Mouse (Mus musculus) left cerebral cortex, adult 2 months (tissue): ENCODE measurements around the gene Lce3d. TPM values are rescaled to one million over a fixed set of nuclear protein-coding genes. Genes with fewer than 3 reads are reported as not detected.

ENCODE experiments used
- DNase-seq, 2 experiments: peaks; one replicate each; pipeline ENCODE4 v3.0.0; 2021 to 2022; ENCODE audit warnings: low spot score in 2 of 2, mixed read lengths in 1 of 2; ENCODE audit errors: extremely low spot score in 1 of 2
- H3K27ac ChIP-seq: fragments of 200-600 bp; 2 replicates; pipeline ENCODE4 v1.8.1; 2022
- H3K4me3 ChIP-seq: fragments of 200-600 bp; 2 replicates; pipeline ENCODE4 v1.8.1; 2022
- CTCF ChIP-seq: fragments of 200-600 bp; IDR thresholded peaks from 2 replicates; pipeline ENCODE4 v1.8.1; 2022; ENCODE audit warnings: antibody characterized with exemption, mild to moderate bottlenecking, moderate library complexity
- intact Hi-C: fragments of 180-260 bp; cut with DNase I; formaldehyde crosslinking; loops from one replicate; pipeline ENCODE4 v1.15.1; 2025
- long read RNA-seq, 2 experiments: library from polyadenylated mRNA; stranded (forward); transcript quantifications; one replicate each; pipeline ENCODE4 v2.0.0; 2021; ENCODE audit warnings: borderline mapping rate in 2 of 2
- total RNA-seq, 2 experiments: library from RNA; stranded (reverse); gene quantifications; 2 replicates each; pipeline ENCODE4 v1.2.3; 2021

The Lce3d gene
- not detected for total RNA-seq
- long read RNA-seq, experiment 1, result 0 reads
- long read RNA-seq, experiment 2, result 0 reads

- intact Hi-C loops, result no loop called here
- no peak within 1 kb of the TSS for H3K4me3 ChIP-seq
- no peak for TF ChIP-seq CTCF
- no peak within 1 kb of the TSS for H3K27ac ChIP-seq
- DNase-seq, result no peak
Observed at GRCm38 (mm10) chr3:92957090-92957489, at the start of gene Lce3d. TSS of gene Lce3d (plus strand) at chr3:92957390.

GRCm38 (mm10) chr3:92907571-92907970 is 49.6 kb upstream of the Lce3d start:
- peak in 1 of 2 experiments; percentile 15 for DNase-seq

GRCm38 (mm10) chr3:92920364-92920763 is 36.8 kb upstream of the Lce3d start:
- peak; percentile 12 to 18 for DNase-seq

More at GRCm38 (mm10) chr3:92907571-92907970, 49.6 kb upstream of the Lce3d start:
- TF ChIP-seq CTCF, result peak; percentile 73
- H3K27ac ChIP-seq, result no peak overlapping the region
- H3K4me3 ChIP-seq, result no peak overlapping the region
- intact Hi-C loops, result loop anchor here (1.0 to 10.0 kb wide), 3 partner anchors 124 to 587 kb away; no protein-coding TSS in a partner anchor

GRCm38 (mm10) chr3:92926130-92926529 is 31.1 kb upstream of the Lce3d start, which contains the start of gene Lce3a:
TSS of gene Lce3a (minus strand) at chr3:92926230.
- no peak for DNase-seq
- Histone ChIP-seq H3K27ac (no peak within 1 kb of the TSS), H3K4me3 (no peak within 1 kb of the TSS)
- intact Hi-C loops, result no loop called here
- TF ChIP-seq CTCF, result no peak

More at GRCm38 (mm10) chr3:92920364-92920763, 36.8 kb upstream of the Lce3d start:
- intact Hi-C loops, result loop anchor here (5.0 kb wide), 1 partner anchor 112 kb away; no protein-coding TSS in a partner anchor
- H3K4me3 ChIP-seq, result no peak overlapping the region
- peak; percentile 47 for TF ChIP-seq CTCF
- no peak overlapping the region for H3K27ac ChIP-seq

- no peak for TF ChIP-seq CTCF
- intact Hi-C loops, result no loop called here
- Histone ChIP-seq H3K27ac (no peak within 1 kb of the TSS), H3K4me3 (no peak within 1 kb of the TSS)
- DNase-seq, result no peak
Observed at GRCm38 (mm10) chr3:92932679-92933078, 24.5 kb upstream of the Lce3d start, which contains the start of gene Lce3b. TSS of gene Lce3b (plus strand) at chr3:92932979.

GRCm38 (mm10) chr3:92944186-92944585 is 13.0 kb upstream of the Lce3d start, which contains the start of gene Lce3c:
TSS of gene Lce3c (plus strand) at chr3:92944486.
- DNase-seq, result no peak
- no peak for TF ChIP-seq CTCF
- intact Hi-C loops, result no loop called here
- H3K27ac ChIP-seq, result no peak within 1 kb of the TSS
- no peak within 1 kb of the TSS for H3K4me3 ChIP-seq

GRCm38 (mm10) chr3:92966761-92967160 is 9.6 kb downstream of the Lce3d start, which contains the start of gene Lce3e:
TSS of gene Lce3e (plus strand) at chr3:92967061.
- no peak for DNase-seq
- no peak for TF ChIP-seq CTCF
- Histone ChIP-seq H3K4me3 (no peak within 1 kb of the TSS), H3K27ac (no peak within 1 kb of the TSS)
- intact Hi-C loops, result no loop called here

GRCm38 (mm10) chr3:92978484-92978883 is 21.3 kb downstream of the Lce3d start:
- no peak overlapping the region for H3K27ac ChIP-seq
- H3K4me3 ChIP-seq, result no peak overlapping the region
- no peak for TF ChIP-seq CTCF
- DNase-seq, result no peak
- intact Hi-C loops, result no loop called here

GRCm38 (mm10) chr3:92991926-92992325 is 34.7 kb downstream of the Lce3d start, which contains the start of gene Lce3f:
TSS of gene Lce3f (plus strand) at chr3:92992226.
- intact Hi-C loops, result loop anchor here (10.0 kb wide), 1 partner anchor 237 kb away; the partner anchor contains the start of gene Lce1g
- H3K4me3 ChIP-seq, result no peak within 1 kb of the TSS
- DNase-seq, result no peak
- no peak for TF ChIP-seq CTCF
- no peak within 1 kb of the TSS for H3K27ac ChIP-seq

GRCm38 (mm10) chr3:92998691-92999090 is 41.5 kb downstream of the Lce3d start:
- intact Hi-C loops, result loop anchor here (5.0 to 10.0 kb wide), 2 partner anchors 34 to 244 kb away; partner anchors contain the start of gene Lce1g
- DNase-seq, result peak; percentile 64 to 80
- Histone ChIP-seq H3K4me3 (no peak overlapping the region), H3K27ac (no peak overlapping the region)
- peak; percentile 92 for TF ChIP-seq CTCF

GRCm38 (mm10) chr3:93000621-93001020 is 43.4 kb downstream of the Lce3d start:
- no peak overlapping the region for H3K27ac ChIP-seq
- no peak for DNase-seq
- H3K4me3 ChIP-seq, result no peak overlapping the region
- TF ChIP-seq CTCF, result no peak
- intact Hi-C loops, result no loop called here

GRCm38 (mm10) chr3:93002843-93003242 is 45.7 kb downstream of the Lce3d start:
- no peak for TF ChIP-seq CTCF
- intact Hi-C loops, result no loop called here
- Histone ChIP-seq H3K27ac (no peak overlapping the region), H3K4me3 (no peak overlapping the region)
- no peak for DNase-seq

Other genes starting within 250 kb of the Lce3d start
- gene Lce1e, start 248.3 kb upstream of the Lce3d start, total RNA-seq, result not detected
- not detected for gene Lce1f, start 237.0 kb upstream of the Lce3d start, total RNA-seq
- not detected for gene Gm38119, start 218.3 kb upstream of the Lce3d start, total RNA-seq
- gene Lce1g, start 205.1 kb upstream of the Lce3d start, total RNA-seq, result not detected
- not detected for gene Lce1h, start 192.3 kb upstream of the Lce3d start, total RNA-seq
- gene Lce1i, start 178.5 kb upstream of the Lce3d start, total RNA-seq, result not detected
- gene Lce1j, start 166.9 kb upstream of the Lce3d start, total RNA-seq, result not detected
- not detected for gene Lce1k, start 149.5 kb upstream of the Lce3d start, total RNA-seq
- gene Kprp, start 130.1 kb upstream of the Lce3d start, total RNA-seq, result not detected
- not detected for gene Lce1l, start 106.1 kb upstream of the Lce3d start, total RNA-seq
- not detected for gene 2310050C09Rik, start 87.2 kb upstream of the Lce3d start, total RNA-seq
- gene Lce3a, start 31.2 kb upstream of the Lce3d start, total RNA-seq, result not detected
- gene Lce3b, start 24.4 kb upstream of the Lce3d start, total RNA-seq, result not detected
- gene Lce3c, start 12.9 kb upstream of the Lce3d start, total RNA-seq, result not detected
- gene Lce3e, start 9.7 kb downstream of the Lce3d start, total RNA-seq, result not detected
- gene Lce3f, start 34.8 kb downstream of the Lce3d start, total RNA-seq, result not detected
- gene Crct1, start 58.3 kb downstream of the Lce3d start, total RNA-seq, result not detected
- gene Lce1m, start 61.7 kb downstream of the Lce3d start, total RNA-seq, result not detected
- gene Gm4858, start 111.4 kb downstream of the Lce3d start, total RNA-seq, result not detected
- gene Crnn, start 187.4 kb downstream of the Lce3d start, total RNA-seq, result not detected
- not detected for gene Flg2, start 239.9 kb downstream of the Lce3d start, total RNA-seq